ENCODE assay signal across 25 mouse cellular contexts in the genomic region with DNA sequence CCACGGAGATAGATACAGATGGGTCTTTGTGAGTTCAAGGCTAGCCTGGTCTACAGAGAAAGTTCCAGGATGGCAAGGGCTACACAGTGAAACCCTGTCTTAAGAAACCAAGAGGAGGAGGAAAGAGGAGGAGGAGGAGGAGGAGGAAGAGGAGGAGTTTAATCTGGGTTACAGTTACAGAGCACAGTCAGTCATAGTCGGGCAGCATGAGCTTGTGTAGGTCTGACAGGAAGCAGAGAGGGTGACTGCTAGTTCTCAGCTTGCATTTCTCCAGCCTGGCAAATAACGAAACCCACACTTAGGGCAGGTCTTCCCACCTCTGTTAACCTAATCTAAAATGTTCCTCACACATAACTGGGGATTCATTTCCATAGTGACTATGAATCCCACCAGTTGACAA. TPM values are rescaled to one million over a fixed set of nuclear protein-coding genes. Genes with fewer than 3 reads are reported as not detected.
DNase-seq lines count a peak whose midpoint lies in the region; ATAC-seq lines count a peak whose summit lies in the region.
"Had no signal": no experiment of that assay in that cellular context is flagged by ENCODE, and none has a peak within 500 bp of the region (broad histone marks: within the 10 kb centered on the region; RNA-seq: fewer than 3 reads in every experiment).

No protein-coding gene starts in this region.

- DNase-seq in CD4-positive, CD25-positive, alpha-beta regulatory T cell, adult 2 months (ENCODE audit: low read depth, low spot score) = peak; percentile 42
- peak; percentile 17 for DNase-seq in thymus, postnatal 4 days
- no peak for DNase-seq in kidney, adult 9 months
- no peak for DNase-seq in frontal cortex, postnatal 14 days (ENCODE audit: low spot score in 2 of 2)
- DNase-seq: adrenal gland, postnatal 36 days; cerebellum, adult 11 months; cerebellum, adult 9-11 months; heart, postnatal 36 days; kidney, postnatal 36 days; liver, embryonic 13.5 days; lung, adult 2 months; lung, postnatal 14 days; midbrain, embryonic 14.5 days; right cerebral cortex, adult 18-20 months; right cerebral cortex, postnatal 4 days had no signal

- 87% methylated on average over 3 of the region's 3 CpGs for WGBS in neural tube, embryonic 15.5 days

- peak; percentile 47; the same call in 1 of the 2 replicates for ATAC-seq in megakaryocyte progenitor cell, adult 5-6 weeks (replicated peaks; ENCODE audit: poor library complexity)
- no peak for ATAC-seq in neural tube, embryonic 15.5 days (ENCODE audit: low FRiP score)
- ATAC-seq: forebrain, embryonic 16.5 days; intestine, embryonic 15.5 days had no signal

- peaks cover 2% of the 10 kb centered on the region; the same call in 1 of the 2 replicates for H3K4me1 ChIP-seq in brown adipose tissue, adult 24 weeks (ENCODE audit: control insufficient read depth, insufficient read depth, insufficient read length, low read length)
- H3K4me1 ChIP-seq in neural tube, embryonic 15.5 days = no peaks in the 10 kb centered on the region
- H3K4me1 ChIP-seq: forebrain, embryonic 10.5 days; intestine, embryonic 15.5 days; kidney, embryonic 15.5 days; neural tube, embryonic 13.5 days had no signal

- no peaks in the 10 kb centered on the region for H3K9me3 ChIP-seq in neural tube, embryonic 15.5 days (replicated peaks)
- H3K9me3 ChIP-seq: forebrain, embryonic 10.5 days; heart, embryonic 15.5 days; intestine, embryonic 15.5 days; kidney, embryonic 15.5 days; liver, embryonic 13.5 days; neural tube, embryonic 13.5 days had no signal

- H3K27ac ChIP-seq in brown adipose tissue, adult 24 weeks (replicated peaks; ENCODE audit: low read depth, low read length) = 0 out of 2 replicates have a peak overlapping the region, but pooled peaks have one; percentile 27
- no peak overlapping the region for H3K27ac ChIP-seq in neural tube, embryonic 15.5 days (replicated peaks)
- H3K27ac ChIP-seq: forebrain, embryonic 10.5 days; heart, embryonic 15.5 days; hindbrain, embryonic 14.5 days; intestine, embryonic 15.5 days; kidney, embryonic 15.5 days; liver, embryonic 13.5 days; neural tube, embryonic 13.5 days had no signal

- H3K36me3 ChIP-seq in neural tube, embryonic 15.5 days = no peaks in the 10 kb centered on the region
- H3K36me3 ChIP-seq: forebrain, embryonic 10.5 days; heart, embryonic 15.5 days; intestine, embryonic 15.5 days; kidney, embryonic 15.5 days; liver, embryonic 13.5 days; neural tube, embryonic 13.5 days had no signal

- H3K4me3 ChIP-seq in brown adipose tissue, adult 24 weeks (ENCODE audit: insufficient read depth, low read depth, low read length) = no peak overlapping the region
- H3K4me3 ChIP-seq in neural tube, embryonic 15.5 days (replicated peaks) = no peak overlapping the region
- H3K4me3 ChIP-seq: forebrain, embryonic 10.5 days; heart, embryonic 15.5 days; intestine, embryonic 15.5 days; kidney, embryonic 15.5 days; liver, embryonic 13.5 days; neural tube, embryonic 13.5 days had no signal

- H3K4me2 ChIP-seq in neural tube, embryonic 15.5 days = no peak overlapping the region
- H3K4me2 ChIP-seq: heart, embryonic 15.5 days; hindbrain, embryonic 14.5 days; intestine, embryonic 15.5 days; kidney, embryonic 15.5 days; liver, embryonic 13.5 days; neural tube, embryonic 13.5 days had no signal

- no peak overlapping the region for H3K9ac ChIP-seq in neural tube, embryonic 15.5 days (replicated peaks)
- H3K9ac ChIP-seq: heart, embryonic 15.5 days; hindbrain, embryonic 14.5 days; intestine, embryonic 15.5 days; kidney, embryonic 15.5 days; liver, embryonic 13.5 days; neural tube, embryonic 13.5 days had no signal

- H3K27me3 ChIP-seq in neural tube, embryonic 15.5 days (replicated peaks) = no peaks in the 10 kb centered on the region
- H3K27me3 ChIP-seq: heart, embryonic 15.5 days; intestine, embryonic 15.5 days; kidney, embryonic 15.5 days; liver, embryonic 13.5 days; neural tube, embryonic 13.5 days had no signal

RNA-seq across cellular contexts. Expression of a gene that starts 32.3 kb away (rescaled TPM):
- 54.9 and 76.1 TPM in 2 replicates for polyA plus RNA-seq in brown adipose tissue, adult 24 weeks (2012; ENCODE audit: insufficient read depth, insufficient read length, missing spikeins)
- total RNA-seq in megakaryocyte progenitor cell, adult 5-6 weeks (2015) = 52.1 and 52.7 TPM in 2 replicates
- total RNA-seq in megakaryocyte progenitor cell, adult 5-6 weeks (2017) = 36.9 and 40.1 TPM in 2 replicates
- polyA plus RNA-seq in neural tube, embryonic 15.5 days (2015; fragmentation: Nextera tagmentation; extraction: Ambion mirVana) = 7.2 and 9.8 TPM in 2 replicates

Comparison
In these comparisons a context has a peak if more than half of its experiments do, and no peak if none do; other contexts are left out.
1. DNase-seq: peak in CD4-positive, CD25-positive, alpha-beta regulatory T cell, adult 2 months (single experiment) and thymus, postnatal 4 days (single experiment); none in kidney, adult 9 months (single experiment) and frontal cortex, postnatal 14 days (0 of 2).